Mouse (Mus musculus) hindlimb bud, embryonic 11.5 days (tissue): ENCODE results near the gene Gm973.
A peak's percentile ranks its signal among the peaks of the same experiment; 100 is the strongest.

ENCODE experiments used
- DNase-seq: peaks from one replicate; pipeline ENCODE4 v3.0.0-alpha.2; 2012; ENCODE audit warnings: low read depth, low spot score; ENCODE audit errors: extremely low spot score

The Gm973 gene

DNA sequence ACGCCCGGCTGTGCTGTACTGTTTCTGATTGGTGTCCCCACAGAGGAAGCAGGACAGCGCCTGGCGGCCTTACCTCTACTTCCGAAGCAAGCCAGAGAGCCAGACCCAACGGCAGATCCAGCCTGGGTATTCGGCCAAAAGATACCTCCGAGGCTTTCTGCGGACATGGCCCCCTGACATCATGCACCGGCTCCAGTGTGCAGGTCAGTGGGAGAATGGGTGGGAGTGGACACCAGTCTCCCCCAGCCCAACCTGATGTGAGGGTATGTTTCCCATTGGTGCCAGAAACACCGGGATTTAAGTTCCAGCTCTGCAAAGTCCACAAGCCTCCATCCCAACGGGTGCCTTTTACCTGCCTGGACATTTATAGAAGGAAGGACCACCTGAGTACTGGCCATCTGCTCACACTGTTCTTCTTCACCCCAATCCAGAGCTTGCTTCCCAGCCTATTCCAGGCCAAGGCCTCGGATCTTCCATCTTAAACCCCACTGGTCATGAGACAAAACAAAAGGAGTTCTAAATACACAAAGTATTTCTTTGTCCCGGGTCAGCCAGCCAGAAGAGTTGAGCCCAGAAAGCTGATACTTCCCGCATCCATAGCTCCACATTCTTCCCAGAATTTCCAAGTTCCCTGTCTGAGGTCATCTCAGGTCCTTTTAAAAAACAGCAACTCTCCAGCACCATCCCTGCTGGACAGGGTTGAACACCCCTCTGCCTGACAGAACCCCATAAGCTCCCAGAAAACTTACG lies 25.4 kb downstream of the Gm973 start:
- DNase-seq: no peak

DNA sequence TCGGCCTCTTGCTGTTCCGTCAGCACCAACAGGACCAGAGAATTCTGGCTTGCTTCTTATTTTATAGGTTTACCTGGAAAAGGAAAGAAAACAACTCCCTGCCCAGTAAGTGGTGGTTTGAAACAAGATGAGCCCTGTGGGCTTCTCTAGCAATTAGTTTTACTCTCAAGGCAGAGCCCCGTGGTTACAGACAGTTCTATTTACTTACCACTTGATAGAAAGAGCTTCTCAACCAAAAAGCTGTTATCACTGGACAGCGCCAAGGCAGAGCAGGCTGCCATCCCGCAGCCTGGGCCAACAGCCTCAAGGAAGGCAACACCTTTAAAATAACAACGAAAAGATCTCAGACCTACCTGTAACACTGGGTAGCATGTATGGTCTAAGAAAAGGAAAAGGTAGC lies 26.2 kb downstream of the Gm973 start:
- no peak for DNase-seq

DNA sequence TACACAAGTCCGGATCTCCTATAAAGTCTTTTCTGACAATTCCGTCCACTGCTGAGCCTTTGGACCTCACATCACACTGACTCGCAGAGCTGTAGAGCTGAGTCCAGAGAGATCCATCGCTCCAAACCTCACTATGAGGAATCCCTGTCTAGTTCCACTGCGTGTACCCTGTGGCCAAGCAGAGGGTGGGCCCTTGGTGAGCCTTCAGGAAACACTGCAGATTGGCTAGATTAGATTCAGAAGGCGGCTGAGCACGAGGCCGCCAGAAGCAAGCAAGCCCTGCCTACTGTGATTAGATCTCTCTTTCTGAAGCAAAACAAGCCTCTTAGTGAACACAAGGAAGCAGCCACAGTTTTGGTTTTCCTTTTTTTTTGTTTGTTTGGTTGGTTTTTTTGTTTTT lies 27.8 kb downstream of the Gm973 start:
- no peak for DNase-seq

DNA sequence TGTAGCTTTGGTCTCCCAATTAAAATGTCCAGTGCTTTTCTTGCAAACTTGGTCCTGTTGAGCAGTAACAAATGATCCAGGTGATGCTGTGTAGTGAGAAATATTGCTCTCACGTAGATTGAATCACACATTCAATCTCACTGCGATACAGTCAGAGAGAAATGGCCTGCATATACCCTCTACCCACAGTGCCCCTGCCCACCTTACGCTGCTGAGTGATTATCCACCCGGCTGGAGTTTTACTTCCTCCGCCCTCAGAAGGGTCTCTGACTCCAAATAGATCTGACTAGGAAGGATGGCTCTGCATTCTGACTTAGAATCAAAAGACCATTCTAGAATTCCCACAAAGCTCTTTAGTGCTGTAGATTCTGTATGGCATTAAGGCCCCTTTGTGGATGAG lies 32.4 kb downstream of the Gm973 start:
- no peak for DNase-seq

DNA sequence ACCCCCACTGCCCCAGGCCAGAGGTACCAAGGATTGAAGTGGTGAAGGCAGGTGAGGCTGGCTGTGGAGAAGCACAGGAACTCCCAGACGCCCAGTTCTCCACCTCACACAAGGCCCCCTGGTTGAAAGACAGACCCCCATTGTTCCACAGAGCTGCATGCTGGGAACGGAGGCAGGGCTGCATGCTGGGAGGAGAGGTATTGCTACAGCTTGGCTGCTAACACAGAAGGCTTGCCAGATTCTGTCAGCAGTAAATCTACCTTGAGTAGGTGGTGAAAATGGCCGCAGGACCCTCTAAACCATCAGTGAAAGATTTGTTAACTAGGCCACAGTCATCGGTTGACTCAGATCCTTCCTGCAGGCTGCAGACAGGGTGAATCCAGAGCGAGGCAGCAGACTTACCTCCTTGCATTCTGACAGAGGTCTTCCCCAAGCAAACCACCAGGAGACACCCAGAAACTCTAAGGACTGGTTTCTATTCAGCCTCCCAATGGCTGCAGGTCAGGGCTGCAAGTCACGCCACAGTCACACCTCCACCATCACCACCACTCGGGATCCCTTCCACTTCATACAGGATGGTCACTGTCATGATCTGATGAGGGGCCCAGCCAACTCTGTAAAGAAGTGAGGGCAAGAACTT lies 33.1 kb downstream of the Gm973 start:
- peak; percentile 26 for DNase-seq

DNA sequence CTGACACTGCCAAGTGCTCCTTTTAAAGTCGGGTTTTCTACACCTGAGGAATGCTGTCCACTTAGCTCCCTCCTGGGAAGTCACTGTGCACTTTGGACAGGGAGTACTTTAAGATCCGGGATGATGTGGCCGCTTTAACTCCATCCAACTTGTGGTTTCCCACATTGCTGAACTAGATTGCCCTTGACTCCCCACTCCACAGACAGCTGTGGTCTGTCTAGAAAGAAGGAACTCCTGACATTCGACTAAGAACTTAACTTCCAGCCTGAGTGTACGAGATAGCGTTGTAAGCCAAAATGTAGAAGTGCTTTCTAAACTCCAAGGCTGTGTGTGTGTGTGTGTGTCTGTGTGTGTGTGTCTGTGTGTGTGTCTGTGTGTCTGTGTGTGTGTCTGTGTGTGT lies 34.2 kb downstream of the Gm973 start:
- no peak for DNase-seq

- no peak for DNase-seq
Observed at GRCm38 (mm10) chr1:59550996-59551395, 34.9 kb downstream of the Gm973 start.

DNA sequence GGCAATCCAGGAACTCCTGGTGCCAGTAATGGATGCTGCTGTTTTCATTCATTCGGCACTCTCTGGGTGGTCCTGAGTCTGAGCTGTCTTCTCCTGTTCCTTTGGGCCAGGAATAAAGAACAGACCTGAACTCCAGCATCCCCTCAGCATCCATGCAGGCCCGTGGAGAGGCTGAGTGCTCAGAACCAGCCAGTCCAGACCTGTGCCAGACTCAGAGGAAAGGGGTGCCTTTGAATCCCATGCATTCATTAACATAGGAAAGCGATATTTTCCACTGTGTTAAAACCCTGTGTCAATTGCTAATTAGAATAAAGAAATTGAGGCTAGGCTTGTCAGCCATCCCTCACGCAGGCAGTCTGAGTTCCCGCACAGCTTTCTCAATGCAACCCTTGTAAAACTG lies 37.6 kb downstream of the Gm973 start:
- no peak for DNase-seq

DNA sequence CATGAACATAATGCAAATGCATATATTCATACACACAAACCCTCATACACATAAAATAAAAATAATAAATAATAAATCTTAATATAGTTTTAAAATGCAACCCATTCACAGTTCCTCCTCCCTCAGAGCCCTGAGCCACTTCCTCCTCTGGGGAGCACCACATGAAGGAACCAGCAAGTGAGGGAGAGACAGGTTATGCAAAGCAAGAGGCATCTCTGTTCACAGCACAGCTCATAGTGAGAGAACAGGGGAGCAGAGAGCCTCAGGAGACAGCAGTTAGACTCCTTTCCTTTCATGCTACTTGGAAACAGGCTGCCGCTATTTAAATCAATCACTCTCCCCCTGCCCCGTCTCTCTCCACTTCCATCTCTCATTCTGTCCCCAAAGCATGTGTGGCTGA lies 47.5 kb downstream of the Gm973 start:
- no peak for DNase-seq

DNA sequence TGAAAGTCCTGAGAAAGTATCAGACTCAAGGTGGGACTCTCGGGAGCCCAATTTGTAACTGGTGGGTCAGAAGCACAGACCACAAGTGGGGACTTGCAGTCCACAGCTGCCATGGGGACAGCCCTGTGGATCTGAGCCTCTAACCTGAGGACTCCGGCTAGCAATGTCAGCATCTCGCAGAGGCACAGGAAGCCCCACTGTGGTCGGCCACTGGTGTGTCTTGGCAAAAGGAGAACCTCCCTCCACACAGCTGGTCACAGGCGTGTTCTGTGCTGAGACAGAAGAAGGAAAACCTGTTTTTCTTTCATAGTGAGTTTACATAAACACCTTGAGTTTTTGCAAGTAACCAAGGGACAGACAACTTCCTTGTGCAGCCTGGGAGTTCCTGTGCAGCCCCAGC lies 49.7 kb downstream of the Gm973 start:
- no peak for DNase-seq

GRCm38 (mm10) chr1:59566281-59566680 lies 50.2 kb downstream of the Gm973 start:
- DNase-seq: no peak

- DNase-seq: no peak
Observed at GRCm38 (mm10) chr1:59566926-59567325, 50.9 kb downstream of the Gm973 start.

DNA sequence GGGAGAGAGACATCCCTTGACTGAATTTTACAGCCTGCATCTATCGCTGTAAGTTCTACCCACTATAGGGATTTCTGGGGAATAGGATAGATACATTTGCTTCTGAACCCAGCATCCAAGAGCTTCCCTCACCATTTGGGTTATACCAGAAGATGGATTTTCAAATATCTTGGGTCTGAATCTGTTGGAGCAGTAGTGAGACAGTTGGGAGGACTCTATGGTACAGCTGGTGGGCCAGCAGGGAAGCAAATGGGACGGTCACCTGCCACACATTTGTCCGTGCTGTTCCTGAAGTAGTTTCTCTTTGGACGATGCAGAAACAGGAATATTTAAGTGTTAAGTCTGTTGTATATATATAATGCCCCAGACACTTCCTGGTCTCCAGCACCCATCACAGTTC lies 51.5 kb downstream of the Gm973 start:
- DNase-seq: no peak

DNA sequence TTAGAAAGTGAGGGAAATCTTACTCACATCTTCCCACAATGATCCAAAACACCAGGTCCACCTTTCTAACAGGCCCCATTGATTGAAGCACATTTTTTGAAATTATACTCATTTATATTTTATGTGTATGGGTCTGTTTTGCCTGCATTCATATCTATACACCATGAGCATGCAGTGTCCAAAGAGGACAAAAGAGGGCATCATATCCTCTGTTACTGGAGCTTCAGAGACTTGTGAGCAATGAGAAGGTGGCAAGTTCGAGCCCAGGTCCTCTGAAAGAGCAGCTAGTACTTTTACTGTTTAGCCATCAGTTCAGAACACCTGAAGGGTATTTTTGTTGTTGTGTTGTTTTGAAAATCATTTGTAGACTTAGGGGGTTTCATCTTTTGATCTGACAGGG lies 52.2 kb downstream of the Gm973 start:
- DNase-seq: no peak

DNA sequence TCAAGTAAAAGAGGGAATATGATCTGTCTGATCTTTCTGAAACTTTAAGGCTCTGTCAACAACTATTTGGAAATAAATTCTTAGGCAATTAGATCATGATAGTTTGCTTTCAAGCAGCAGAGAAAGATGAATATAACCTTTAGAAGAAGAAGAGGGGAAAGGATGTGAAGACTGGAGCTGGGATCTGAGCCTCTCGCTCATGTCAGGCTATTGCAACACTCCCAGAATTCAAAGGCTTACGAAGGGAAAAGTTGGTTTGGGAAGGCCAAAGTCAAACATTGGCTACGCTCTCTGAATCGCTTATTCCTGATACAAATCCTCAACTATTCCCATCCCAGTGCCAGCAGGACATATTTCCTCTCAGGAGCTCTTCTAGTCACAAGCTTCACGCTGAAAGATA lies 53.2 kb downstream of the Gm973 start:
- no peak for DNase-seq

DNA sequence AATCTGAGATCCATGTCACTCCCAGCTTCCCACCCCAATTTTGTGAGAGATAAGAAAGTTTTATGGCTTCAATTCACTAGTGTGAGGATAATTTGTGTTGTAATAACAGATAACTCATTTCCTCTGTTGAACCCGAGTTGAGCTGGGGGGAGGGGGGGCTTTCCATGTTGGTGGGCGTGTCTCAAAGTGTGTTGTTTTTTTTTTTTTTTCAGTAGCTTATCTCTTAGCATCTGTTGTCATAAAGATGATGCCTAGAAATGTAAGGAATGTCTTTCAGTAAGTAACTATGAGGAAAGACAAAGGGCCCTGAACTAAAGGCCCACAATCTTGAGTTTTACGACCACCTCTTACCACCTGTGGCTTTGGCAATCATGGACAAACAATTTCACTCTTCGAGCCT lies 54.7 kb downstream of the Gm973 start:
- DNase-seq: no peak

DNA sequence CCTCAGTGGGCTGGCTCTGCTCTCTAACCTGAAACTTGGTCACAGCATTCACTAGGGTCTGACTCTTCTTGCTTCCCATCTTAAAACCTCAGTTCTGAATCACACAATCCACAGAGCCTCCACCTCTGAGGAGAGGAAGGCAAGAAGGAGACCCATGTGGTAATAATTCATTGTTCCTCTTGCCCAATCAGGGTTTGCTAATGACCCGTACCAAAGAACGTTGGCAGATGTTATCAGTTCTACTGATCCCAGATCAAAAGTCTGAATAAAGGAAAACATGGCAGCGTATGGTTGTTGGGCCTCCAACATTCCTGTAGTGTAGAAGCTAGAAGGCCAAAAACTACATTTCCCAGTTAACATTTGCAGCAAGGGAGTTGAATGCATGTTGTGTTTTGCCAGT lies 55.4 kb downstream of the Gm973 start:
- DNase-seq: no peak

- DNase-seq: no peak
Observed at GRCm38 (mm10) chr1:59573843-59574242, 57.8 kb downstream of the Gm973 start.

GRCm38 (mm10) chr1:59574262-59575187 lies 58.5 kb downstream of the Gm973 start:
- no peak for DNase-seq

DNA sequence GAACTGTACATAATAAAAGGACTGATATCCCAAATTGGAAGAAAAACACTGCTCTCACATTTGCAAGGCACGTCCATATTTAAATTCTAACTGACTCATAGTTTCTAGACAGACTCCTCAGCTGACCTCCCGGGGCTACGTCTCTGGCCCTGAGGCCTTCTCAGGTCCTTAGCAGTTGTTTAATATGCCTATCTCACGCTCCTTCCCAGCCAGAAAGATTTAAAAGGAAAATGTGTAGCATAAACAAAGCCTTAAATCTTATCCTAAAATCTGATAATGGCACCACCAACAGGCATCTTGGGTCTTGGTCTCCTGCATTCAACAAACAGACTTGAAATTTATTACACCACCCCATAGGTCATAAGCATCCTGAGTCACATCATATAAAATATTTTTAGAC lies 62.7 kb downstream of the Gm973 start:
- DNase-seq: no peak

- no peak for DNase-seq
Observed at GRCm38 (mm10) chr1:59579327-59579726, 63.3 kb downstream of the Gm973 start.
